Mouse (Mus musculus): ENCODE results near the gene Oog1. TPM values are rescaled to one million over a fixed set of nuclear protein-coding genes. Genes with fewer than 3 reads are reported as not detected.

The Oog1 gene
- not detected for total RNA-seq (2023)

GRCm38 (mm10) chr12:87602388-87602787 lies at the start of gene Oog1:
TSS of gene Oog1 (plus strand) at chr12:87602688.

GRCm38 (mm10) chr12:87618569-87618968 lies 16.1 kb downstream of the Oog1 start, which contains the start of gene Gm4027:
TSS of gene Gm4027 (plus strand) at chr12:87618869.

GRCm38 (mm10) chr12:87644520-87644919 lies 42.0 kb downstream of the Oog1 start, which contains the start of gene Gm16381:
TSS of gene Gm16381 (minus strand) at chr12:87644620.

Other genes with a start within 250 kb of the Oog1 start
- gene Sptlc2, start 214.3 kb upstream of the Oog1 start, total RNA-seq (2023) = 100 to 1,000 TPM; 118 to 124 TPM
- gene Slirp, start 158.8 kb upstream of the Oog1 start, total RNA-seq (2023) = 10 to 100 TPM; 32.0 to 43.1 TPM
- gene Alkbh1, start 158.7 kb upstream of the Oog1 start, total RNA-seq (2023) = 10 to 100 TPM; 20.7 to 24.0 TPM
- 10 to 100 TPM; 42.4 to 46.1 TPM for gene Snw1, start 130.4 kb upstream of the Oog1 start, total RNA-seq (2023)
- gene Gm5788, start 108.0 kb upstream of the Oog1 start, total RNA-seq (2023) = not detected
- gene Gm8300, start 88.4 kb upstream of the Oog1 start, total RNA-seq (2023) = not detected
- not detected for gene Gm4027, start 16.2 kb downstream of the Oog1 start, total RNA-seq (2023)
- not detected for gene Gm16381, start 41.9 kb downstream of the Oog1 start, total RNA-seq (2023)
- gene Gm21319, start 173.1 kb downstream of the Oog1 start, total RNA-seq (2023) = not detected
- gene Gm21936, start 192.8 kb downstream of the Oog1 start, total RNA-seq (2023) = not detected
- gene BB287469, start 213.9 kb downstream of the Oog1 start, total RNA-seq (2023) = not detected
- not detected for gene Gm2001, start 239.7 kb downstream of the Oog1 start, total RNA-seq (2023)

Measured in neutrophil, adult 59 days (primary cell).